Mouse (Mus musculus): ENCODE data around the gene Pfas.
"Not testable (repeated sequence)": the region's sequence is repeated elsewhere in the genome, so short reads cannot be mapped to it uniquely, and the experiment has no call there.

Pfas gene

DNA sequence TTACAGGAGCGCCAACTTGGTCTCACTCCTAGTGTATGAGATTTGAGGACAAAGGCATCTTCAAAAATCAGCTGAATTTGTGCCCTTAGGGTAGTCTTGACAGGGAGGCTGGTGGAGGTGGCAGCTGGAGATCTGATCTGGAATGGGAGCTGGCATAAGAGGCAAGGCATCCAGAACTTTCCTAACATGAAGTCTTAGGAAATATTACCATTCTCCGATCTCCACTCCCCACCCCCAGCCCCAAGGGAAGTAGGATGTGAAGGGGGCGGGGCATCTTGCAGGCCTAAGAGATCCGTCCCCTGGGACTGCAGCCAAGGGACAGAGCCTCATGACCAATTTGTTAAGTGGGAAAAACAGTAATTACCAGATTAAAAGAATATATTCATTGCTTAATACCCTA is 38.0 kb downstream of the Pfas start:
- no peak for DNase-seq (ENCODE audit: low spot score in 2 of 2)

DNA sequence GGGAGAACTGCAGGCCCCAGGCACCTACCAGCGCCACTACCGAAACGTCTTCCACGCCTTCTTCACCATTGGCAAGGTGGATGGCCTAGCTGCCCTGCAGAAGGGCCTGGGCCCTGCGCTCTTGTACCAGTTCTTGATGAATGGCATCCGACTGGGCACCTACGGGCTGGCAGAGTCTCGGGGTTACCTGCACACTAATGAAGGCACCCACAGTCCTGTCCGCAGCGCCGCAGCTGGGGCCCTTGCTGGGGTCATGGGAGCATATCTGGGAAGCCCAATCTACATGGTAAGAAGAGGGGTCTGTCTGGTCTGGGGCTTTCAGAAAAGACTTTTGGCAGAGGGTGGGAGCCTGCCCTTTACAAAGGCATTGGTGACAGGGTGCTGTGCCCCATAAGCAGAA is 39.5 kb downstream of the Pfas start:
- no peak for DNase-seq (ENCODE audit: low spot score in 2 of 2)

DNA sequence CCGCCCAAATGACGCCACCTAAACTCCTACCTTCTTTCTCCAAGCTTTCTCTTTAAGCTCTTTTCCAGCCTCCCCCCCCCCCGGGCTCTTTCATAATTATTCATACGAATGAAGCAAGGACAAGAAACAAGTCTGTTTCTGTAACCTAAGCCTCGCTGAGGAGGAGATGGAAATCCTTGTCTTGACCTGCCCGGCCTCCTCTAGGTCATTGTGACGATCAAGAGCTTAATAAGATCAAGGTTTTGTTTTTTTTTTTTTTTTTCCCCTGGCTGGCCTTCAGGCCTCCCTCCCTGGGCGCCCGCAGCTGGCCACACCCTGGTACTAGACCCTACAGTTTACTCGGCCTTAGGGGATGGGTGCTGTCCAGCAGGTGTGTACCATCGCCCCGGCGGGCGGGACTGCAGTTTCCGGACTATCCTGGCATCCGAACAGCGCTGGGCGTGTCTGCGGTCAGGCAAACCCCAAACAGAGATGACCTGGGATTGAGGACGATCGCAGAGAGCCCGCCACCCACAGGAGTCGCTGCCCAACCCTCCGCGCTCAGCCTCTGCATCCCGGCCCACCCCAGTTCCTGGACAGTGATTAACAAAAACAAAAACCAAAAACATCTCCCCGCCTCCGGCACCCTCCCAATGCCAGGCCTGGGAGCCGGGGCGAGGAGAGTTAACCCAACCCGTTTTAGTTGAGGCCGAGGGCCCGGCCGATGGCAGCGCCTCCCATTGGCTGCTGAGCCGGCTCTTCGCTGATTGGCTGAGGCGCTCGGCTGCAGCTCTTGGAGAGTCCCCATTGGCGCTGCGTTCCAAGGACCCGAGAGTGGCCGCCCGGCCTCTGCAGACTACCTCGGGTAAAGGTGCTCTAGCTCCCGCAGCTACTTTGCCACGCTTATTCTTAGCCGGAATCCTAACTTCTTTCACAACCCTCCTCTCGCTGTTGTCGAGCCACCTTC is 40.6 kb downstream of the Pfas start, which contains the start of gene Slc25a35:
Gene Slc25a35, plus strand, starts transcription at position 795 of the 946 bp plus-strand sequence.
- DNase-seq (ENCODE audit: low spot score in 2 of 2) = peak; percentile 90 to 91

DNA sequence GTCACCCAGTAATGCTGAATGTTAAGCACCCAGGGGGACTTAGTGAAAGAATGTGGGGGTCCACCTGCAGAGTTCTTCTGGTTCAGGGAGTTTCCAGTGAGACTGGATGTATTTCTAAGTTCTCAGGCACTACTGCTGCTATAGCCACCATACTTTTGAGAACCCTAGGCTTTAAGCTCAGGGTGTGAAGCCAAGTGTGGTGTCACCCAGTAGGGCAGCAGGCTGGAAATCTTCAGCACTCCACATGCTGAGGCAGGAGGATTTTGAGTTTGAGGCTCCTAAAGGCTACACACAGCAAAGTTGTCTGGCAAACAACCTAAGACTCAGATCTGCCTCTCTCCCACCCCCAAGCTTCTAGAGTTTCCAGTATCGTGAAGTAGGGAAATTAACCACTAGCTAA is 41.7 kb downstream of the Pfas start:
- DNase-seq (ENCODE audit: low spot score in 2 of 2) = no peak

DNA sequence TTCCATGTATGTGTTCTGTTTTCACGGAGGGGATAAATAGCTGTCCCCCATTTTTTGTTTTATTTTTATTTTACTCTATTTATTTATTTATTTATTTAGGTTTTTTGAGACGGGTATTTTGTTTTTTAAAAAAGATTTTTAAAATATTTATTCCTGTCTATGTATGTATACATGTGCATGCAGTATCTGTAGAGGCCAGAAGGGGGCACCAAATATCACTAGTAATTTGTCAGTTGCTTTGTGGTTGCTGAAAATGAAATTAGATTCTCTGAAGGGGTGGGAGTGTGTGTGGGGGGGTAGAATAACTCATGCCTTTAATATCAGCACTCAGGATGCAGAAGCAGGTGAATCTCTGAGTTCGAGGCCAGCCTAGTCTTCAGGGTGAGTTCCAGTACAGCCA is 42.4 kb downstream of the Pfas start:
- DNase-seq (ENCODE audit: low spot score in 2 of 2) = peak; percentile 49 to 63

DNA sequence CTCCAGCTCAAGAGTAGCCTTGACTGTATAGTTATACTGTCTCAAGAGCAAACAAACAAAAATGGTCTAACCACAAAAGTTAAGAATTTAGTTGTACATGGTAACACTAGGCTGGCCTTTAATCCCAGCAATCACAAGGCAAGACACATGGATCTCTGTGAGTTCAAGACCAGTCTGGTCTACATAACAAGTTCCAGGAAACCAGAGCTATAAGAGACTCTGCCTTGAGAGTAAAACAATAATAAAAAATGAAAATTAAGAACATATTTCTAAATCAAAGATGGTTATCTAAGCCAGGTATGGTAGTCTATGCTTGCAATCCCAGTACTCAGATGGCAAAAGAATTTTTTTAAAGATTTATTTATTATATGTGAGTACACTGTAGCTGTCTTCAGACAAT is 43.2 kb downstream of the Pfas start:
- DNase-seq (ENCODE audit: low spot score in 2 of 2) = no peak

DNA sequence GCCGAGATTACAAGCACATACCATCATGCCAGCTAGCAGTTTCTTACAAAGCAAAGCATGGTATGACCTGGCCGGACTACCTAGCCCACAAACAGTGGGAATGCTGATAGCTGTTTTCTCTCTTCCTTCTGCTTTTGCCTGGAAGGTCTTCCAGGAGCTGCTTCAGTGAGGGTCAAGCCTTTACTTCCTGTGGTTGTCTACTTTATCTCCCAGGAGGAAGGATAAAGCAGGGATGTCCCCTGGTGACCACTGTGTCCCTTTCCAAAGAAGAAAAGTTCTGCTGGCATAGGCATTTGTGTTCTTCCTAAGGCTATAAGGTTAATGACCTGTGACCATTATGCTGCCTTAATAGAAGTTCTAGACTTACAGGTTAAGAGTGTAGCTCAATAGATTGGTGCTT is 44.9 kb downstream of the Pfas start:
- DNase-seq (ENCODE audit: low spot score in 2 of 2) = no peak

DNA sequence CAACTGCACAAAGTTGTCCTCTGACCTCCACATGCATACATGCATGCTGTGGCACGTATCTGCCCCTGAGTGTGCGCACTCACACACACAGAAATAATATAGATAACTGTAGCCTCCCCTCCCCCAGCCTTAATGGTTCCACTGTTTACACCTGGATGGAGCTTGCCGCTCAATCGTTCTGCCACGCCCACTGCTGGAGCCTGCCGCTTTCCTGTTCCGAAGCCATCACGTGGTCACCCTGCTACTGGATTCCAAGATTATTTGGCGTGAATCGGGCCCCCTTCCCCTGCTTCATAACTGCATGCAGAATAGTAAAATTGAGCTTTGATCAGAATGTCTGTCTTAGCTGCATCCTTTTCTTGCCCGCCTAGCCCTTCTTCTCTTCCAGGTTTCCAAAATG is 46.1 kb downstream of the Pfas start:
- not testable (repeated sequence) for DNase-seq (ENCODE audit: low spot score in 2 of 2)

DNA sequence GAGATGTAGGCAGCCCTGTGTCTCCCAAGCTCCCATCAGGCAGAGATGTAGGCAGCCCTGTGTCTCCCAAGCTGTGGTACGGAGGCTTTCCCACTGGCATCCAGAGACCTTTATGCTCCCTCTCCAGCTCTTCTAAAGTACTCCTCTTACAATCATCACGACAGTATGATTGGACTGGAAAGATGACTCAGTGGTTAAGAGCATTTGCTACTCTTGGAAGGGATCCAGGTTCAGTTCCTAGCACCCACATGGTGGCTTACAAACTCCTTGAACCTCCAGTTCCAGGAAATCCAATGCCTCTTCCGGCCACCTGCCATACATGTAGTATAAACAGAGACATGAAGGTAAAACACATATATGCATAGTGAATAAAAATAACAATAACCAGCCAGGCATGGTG is 46.7 kb downstream of the Pfas start:
- DNase-seq (ENCODE audit: low spot score in 2 of 2) = no peak

DNA sequence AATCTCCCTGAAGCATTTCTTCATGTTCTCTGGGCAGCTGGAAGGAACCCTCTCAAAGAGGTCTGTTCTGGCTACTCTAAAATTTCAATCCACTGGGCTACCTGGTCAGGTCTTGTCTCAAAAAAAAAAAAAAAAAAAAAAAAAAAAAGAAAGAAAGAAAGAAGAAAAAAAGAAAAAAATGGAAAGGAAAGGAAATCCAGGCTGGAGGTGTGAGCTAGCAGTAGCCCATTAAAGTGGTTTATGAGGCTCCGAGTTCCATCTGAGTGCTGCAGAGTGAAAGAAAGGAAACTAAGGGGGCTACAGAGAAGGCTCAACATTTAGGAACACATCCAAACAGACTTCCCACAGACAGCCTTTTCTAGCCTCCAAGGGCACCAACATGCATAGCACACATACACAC is 50.3 kb downstream of the Pfas start:
- no peak for DNase-seq (ENCODE audit: low spot score in 2 of 2)

DNA sequence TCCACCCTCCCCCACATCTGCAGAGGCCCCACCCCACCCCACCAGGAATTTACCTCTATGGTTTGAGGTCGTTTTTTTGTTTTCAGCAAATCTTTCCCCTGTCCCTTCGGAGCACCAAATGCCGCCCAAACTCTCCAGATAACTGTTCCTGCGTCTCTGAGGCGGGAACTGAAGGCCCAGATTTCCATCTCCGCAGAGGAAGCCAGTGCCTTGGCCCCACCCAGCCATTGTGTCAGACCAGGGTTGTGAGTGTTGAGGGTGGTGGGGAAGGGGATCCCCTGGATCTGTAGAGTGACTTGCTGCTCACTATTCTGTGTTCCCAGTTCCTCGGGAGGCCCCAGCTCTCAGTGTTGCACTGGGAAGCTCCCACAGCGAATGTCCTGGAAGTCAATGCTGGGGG is 51.0 kb downstream of the Pfas start, which contains the start of gene Arhgef15:
Gene Arhgef15, minus strand, starts transcription at position 173 of the 400 bp plus-strand sequence.
- DNase-seq (ENCODE audit: low spot score in 2 of 2) = no peak

DNA sequence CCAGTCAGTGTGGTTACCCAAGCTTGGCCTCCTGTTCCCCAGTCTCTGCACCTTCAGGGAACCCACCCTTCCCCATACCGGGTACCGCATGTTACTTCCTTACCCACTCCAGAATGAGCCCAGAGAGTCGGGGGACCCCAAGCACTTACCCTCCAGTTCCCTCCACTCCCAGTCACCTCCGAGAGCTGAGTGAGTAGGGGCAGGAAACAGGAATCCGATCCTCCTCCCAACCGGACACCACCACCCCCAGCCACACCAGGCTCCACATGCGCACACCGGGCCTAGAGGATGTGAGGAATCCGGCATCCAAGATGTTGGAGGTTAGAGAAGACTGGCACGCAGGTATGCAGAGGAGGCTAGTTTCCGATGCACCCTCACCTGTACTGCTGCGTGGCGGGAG is 51.6 kb downstream of the Pfas start:
- no peak for DNase-seq (ENCODE audit: low spot score in 2 of 2)

DNA sequence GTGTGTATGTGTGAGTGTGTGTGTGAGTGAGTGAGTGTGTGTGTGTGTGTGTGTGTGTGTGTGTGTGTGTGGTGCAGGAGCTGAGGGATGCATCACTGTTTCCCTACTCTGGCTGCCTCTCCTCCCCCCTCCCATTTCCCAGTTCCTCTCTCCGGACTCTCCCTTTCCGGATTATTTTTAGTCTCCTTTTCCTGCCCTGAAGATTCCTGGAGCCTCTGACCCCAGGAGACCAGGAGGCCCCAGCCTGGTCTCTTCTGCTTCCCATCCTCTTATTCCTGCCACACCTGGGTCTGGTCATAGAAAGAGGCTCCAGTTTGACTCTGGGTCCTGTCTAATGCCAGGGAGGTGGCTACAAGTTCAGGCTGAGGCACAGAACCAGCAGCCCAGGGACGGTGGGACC is 52.2 kb downstream of the Pfas start:
- DNase-seq (ENCODE audit: low spot score in 2 of 2) = no peak

DNA sequence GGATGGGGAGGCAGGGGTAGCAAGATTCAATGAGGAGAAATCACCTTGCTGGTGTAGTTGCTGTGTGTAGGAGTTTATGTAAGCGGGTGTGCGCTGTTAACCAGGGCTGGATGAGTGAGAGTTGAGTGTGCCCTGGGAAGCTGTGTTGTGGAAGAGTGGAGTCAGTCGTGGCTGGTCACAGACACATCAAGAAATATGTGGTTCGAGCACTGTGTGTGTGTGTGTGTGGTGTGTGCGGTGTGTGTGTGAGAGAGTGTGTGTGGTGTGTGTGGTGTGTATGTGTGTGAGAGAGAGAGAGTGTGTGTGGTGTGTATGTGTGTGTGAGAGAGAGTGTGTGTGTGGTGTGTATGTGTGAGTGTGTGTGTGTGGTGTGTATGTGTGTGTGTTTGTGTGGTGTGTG is 52.8 kb downstream of the Pfas start:
- no peak for DNase-seq (ENCODE audit: low spot score in 2 of 2)

DNA sequence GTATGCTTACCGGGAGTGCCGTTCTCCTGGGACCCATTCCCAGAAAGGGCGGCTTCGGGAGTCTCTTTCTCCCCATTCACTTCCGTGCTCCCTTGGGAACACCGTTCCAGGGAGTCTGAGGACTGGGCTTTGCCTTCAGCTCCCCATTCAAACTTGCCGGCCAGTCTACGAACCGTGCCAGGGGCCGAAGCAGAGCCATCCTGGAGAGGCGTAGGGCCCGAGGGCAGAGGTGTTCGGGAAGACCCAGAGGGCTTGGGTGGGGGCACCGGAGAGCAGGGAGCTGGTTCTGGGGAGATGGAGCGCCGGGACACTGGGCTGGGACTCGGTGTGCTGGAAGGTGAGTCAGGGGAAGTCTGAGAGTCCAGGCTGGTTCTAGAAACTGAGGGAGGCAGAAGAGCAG is 53.9 kb downstream of the Pfas start:
- DNase-seq (ENCODE audit: low spot score in 2 of 2) = peak in 1 of 2 experiments; percentile 4

DNA sequence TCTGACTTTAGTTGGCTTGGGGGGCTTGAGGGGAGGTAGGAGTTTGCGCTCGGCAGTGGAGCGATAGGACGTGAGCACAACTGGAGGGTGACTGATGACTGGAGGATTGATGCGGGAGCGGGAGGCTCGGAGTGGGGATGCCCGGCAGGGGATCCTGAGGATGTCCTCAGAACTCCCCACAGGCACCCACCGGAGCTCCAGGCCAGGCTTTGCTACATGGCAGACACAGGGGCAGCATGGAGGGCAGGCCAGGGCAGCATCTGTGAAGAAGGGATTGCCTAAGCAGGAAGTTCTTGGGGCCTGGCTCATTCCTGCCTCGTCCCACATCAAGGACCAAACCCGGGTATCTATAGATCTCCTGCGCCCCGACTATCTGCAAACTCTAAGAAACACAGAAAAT is 54.4 kb downstream of the Pfas start:
- DNase-seq (ENCODE audit: low spot score in 2 of 2) = no peak

DNA sequence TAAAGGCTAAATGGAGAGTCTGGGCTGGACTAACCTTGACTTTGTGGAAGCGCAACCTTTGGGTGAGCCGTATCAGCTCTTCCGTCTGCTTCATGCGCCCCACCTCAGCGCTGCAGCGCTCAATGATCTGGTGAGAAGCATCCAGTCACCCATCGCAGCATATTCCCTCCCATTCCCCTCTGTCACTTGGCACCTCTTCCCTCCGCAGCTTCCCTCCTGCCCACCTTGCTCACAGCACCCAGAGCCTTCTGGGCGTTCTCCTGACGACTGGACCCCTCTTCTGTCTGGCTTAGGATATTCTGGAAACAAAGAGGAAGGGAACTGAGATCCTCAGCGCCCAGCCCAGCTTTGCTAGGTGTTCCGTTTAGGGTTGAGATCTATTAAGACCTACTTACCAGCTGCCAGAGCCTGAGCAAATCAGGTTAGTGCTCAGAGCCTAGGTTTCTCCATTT is 60.7 kb downstream of the Pfas start:
- DNase-seq (ENCODE audit: low spot score in 2 of 2) = peak; percentile 29 to 50

DNA sequence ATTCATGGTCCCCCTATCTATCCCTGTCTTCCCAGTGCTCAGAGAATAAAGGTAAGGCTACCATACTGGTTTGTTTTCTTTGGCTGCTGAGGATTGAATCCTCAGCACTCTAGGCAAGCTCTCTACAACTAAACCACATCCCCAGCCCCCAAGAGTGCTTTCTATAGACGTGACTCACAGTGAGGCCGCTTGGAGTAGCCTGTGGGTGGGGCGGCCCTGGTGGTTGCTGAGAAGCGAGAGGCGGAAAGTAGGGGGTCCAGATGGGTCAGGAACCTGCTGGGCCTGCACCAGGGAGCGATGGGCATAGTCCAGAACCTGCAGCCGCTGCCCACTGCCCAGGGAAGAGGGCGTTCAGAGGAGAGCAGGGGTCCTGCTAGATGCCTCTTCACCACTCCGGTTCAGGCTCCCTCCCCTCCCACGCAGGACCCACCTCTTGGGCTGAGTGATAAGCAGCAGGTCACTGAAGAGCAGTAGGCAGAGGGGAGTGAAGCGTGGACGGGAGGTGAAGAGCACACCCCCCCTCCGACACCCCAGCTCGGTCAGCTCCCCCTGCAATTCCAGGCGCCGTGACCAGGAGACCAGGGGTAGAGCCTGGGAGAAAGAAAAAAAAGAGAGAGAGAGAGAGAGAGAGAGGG is 61.3 kb downstream of the Pfas start:
- DNase-seq (ENCODE audit: low spot score in 2 of 2) = peak; percentile 73 to 75

DNA sequence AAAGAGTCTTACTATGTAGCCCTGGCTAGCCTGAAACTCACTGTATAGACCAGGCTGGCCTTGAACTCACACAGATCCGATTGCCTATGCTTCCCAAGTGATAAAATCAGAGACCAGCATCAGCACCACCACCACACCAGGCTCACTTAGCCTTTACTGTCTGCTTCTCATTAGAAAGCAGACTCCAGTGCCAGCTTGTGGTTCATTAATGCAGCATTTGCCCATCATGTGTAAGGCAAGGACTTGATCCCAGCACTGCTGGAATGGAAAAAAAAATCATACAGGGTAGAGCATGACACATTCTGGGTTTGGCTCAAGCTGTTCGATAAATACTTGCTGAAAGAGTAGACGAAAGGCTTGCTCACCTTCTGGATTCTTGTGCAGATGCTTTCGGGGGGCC is 62.3 kb downstream of the Pfas start:
- no peak for DNase-seq (ENCODE audit: low spot score in 2 of 2)

DNA sequence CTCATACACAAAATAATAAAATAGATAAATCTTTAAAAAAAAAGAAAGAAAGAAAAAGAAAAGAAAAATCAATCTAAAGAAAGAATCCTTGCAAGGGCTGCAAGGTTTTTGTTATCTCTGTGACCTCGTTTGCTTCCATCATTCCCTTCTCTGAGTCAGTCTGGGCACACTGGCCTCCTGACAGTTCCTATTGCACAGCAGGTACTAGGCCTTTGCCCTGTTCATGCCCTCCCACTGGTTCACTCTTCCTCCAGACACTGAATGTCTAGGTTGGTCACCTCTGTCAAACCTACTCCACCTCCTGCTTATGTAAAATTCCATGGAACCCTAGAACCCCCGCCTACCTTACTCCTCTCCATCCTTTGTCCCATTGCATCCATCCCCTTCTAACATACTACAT is 63.0 kb downstream of the Pfas start:
- no peak for DNase-seq (ENCODE audit: low spot score in 2 of 2)

DNA sequence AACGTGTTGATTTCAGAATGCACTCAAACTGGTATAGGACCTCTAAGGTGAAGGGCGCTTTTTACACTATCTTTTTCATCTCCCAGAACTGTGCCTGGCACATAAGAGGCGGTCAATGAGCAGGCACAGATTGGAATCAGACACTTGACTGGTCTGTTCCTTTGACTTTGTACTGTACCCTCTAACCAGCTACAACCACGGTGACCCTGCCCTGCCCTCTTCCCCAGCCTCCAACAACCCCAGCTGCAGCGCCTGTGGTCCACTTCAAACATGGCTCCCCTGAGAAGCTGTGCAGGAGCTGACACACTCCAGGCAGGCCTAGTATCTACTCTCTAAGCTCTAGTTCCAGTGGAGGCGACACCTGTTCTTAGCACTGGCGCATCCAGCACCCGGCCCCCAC is 65.5 kb downstream of the Pfas start:
- DNase-seq (ENCODE audit: low spot score in 2 of 2) = no peak

DNA sequence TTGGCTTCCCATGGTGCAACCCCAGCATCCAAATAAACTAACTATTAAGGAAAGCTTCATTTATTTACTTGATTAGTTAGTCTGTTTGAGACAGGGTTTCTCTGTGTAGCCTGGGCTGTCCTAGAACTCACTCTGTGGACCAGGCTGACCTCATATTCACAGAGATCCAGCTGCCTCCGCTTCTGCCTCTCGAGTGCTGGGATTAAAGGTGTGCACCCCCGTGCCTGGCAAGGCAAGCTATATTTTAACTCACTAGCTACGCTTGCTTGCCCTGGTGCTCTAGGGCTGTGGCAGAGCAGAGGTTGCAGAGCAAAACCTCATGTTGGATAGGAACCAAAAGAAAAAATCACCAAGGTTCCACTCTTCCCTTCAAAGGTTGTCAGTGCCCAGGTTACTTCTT is 67.7 kb downstream of the Pfas start:
- DNase-seq (ENCODE audit: low spot score in 2 of 2) = peak in 1 of 2 experiments; percentile 7
